Mouse (Mus musculus) embryo, embryonic 11 days (tissue): Measurements from ENCODE around the gene Garem2.
A peak's percentile ranks its signal among the peaks of the same experiment; 100 is the strongest.
"Not testable (repeated sequence)": the region's sequence is repeated elsewhere in the genome, so short reads cannot be mapped to it uniquely, and the experiment has no call there.

Experiments used
- DNase-seq: peaks from one replicate; pipeline ENCODE4 v3.0.0-alpha.2; 2015

Garem2 gene

DNA sequence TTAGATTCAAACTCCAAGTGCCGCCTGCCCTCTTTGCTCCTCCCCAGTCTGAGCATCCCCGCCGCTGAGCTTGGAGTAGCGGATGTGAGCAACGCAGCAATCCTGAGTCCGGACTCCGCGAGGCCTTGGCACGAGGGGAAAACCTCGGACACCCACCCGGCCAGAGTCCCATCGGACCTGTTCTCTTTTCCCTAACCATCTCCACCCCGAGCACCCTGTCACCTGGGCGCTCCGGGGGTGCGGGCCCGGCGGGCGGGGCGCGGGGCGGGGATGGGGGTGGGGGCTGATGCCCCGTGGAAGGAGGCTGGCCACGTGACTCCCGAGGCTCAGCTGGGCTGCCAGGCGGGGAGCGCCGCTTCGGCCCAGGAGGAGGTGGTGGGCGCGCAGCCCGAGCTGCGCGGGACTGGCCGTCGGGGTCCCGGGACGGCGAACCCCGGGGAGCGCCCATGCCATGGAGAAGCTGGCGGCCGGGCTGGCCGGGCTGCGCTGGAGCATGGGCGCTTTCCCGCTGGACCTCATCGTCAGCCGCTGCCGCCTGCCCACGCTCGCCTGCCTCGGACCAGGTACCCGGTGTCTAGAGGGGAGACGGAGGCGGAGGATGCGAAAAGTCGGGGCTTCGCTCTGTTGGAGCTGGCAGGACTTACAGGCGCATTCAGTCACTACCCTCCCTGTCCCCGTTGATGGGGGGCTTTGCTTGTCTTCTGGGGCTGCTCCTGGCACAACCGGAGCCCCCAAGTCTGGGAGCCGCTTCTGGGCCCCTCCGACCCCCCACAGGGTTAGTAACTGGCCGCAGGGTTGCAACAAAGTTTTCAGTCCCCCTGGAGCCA lies at the start of gene Garem2:
Gene Garem2, plus strand, starts transcription at position 321 of the 827 bp plus-strand sequence.
- DNase-seq, result peak; percentile 73

DNA sequence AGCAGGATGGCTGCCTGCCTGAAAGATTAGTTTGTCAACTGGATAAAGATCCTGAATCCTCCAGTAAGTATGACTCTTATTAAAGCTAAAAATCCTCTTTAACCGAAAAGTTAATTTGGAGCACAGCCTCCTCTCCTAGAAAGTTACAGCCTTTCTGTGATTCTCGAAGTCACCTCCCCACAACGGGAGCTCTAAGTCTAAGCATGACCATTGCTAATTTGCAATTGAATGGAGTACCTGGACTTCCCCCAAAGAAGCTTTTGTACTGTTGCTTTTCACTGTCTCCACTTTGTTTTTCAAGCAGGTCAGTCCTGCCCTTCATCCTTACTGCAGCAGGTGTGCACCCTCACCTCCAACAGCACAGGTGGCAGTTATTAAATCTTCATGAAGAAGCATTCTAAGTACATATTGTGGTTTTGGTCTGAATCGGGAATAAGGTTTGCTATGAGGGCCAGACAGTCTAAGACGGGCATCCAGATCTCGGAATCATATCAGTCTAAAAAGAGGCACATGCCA lies 46.7 kb upstream of the Garem2 start:
- no peak for DNase-seq

DNA sequence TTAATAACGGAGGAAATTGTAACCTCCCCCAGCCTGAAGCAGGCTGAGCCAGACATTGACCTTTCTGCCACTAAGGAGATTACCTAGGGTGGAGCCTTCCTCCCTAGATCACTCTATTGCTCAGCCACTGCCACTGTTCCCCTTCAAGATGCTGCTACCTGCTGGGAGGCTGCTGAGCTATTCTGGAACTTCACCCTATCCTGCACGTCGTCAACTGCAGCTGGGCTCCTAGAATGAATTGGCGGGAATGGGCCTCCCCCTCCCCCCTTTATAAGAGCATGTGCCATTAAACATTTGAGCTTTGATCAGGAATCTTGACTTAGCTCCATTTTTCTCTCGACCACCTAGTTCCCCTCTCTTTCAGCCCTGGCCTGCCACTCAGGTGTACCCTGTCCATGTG lies 45.4 kb upstream of the Garem2 start:
- not testable (repeated sequence) for DNase-seq

DNA sequence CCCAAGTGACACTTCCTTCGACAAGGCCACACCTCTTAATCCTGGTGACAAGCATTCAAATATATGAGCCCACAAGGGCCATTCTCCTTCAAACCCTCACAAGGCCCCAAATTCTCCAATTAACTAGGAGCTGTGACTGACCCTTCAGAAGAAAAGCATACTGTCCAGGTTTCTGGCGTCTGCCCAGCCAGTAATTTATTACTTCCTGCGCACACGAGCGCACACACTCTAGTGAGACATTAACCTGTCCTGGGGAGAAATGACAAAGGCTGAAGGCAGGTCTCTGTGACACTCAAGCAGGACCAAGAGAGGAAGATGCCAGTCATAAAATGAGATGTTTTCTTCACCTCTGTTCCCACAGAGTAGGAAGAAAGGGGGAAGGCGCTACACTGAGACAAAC lies 37.2 kb upstream of the Garem2 start:
- no peak for DNase-seq

DNA sequence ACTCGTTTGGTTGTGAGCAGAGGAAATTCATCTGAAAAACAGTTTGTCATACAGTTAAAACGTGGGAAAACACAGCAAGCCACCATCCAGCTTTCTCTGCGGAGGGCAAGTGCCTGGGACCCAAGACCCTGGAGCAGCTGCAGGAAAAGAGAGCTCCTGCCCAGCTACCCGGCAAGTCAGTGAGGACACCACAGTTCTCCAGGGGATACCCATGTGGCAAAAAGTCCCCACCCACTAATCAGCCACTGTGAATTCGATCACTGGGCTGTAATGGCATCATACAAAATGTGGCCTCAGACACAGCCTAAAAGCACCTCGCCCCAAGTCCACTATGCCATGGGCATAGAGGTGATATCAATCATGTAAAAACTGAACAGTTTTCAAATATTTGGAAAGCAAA lies 33.3 kb upstream of the Garem2 start:
- DNase-seq, result no peak

DNA sequence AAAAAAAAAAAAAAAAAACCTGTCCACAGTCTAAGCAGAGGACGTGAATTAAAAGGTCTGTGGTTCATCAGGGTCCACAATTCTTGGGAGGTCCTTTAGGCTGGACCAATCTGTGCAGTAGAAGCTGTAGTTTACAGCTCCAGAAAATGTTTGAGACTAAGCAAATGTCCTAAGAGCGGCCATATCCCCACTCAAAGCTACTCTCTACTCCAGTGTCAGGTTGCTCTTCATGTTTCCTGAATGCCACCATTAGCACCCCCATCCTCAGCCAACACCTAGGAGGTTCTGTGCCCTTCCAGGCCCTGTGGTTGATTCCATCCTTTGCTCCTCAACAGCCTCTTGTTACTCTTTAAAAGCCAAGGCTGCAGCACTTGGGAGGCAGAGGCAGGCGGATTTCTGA lies 32.6 kb upstream of the Garem2 start:
- DNase-seq, result no peak

DNA sequence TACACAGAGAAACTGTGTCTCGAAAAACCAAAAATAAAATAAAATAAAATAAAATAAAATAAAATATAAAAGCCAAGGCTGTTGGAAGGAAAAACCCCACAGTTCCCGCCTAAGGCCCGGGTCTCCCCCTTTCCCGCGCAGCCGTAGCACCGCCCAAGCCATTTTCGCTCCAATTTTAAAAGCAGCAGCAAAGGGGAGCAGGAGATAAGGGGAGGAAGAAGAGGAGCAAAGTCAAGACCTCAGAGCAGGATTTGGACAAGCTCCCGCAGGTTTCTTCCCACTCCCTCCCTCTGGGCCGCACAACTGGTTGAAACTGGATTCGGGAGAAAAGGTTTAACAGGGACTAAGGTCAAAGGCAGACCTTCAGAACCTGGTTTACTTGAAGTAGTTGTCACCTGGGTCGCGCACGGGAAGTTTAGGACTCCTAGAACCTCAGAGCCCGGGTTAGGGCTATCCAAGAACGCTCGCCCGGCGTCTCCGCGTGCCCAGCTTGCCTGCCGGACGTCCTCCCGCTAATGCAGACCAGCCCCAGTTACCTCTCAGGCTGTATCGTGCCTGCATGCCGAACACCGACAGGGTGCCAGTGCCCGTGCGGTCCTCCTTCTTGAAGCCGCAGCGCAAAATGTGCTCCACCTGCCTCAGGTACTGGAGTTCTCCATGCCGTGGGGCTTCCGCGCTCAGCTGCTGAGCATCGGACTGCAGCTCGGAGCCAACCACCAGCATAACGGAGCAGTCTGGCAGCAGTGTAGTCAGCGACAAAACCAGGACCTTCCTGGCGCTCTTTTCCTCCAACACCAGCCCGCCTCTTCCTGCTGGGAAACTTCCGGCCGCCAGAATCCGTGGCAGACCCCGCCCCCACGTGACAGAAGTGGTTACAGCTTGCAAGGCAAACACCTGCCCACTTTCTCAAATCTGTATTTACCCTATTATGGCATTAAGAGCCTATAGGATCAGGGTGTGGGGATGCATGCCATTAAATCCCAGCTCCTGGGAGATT lies 31.8 kb upstream of the Garem2 start, which contains the start of gene Tyms:
Gene Tyms, minus strand, starts transcription at position 793 of the 997 bp plus-strand sequence.
- peak; percentile 93 for DNase-seq

DNA sequence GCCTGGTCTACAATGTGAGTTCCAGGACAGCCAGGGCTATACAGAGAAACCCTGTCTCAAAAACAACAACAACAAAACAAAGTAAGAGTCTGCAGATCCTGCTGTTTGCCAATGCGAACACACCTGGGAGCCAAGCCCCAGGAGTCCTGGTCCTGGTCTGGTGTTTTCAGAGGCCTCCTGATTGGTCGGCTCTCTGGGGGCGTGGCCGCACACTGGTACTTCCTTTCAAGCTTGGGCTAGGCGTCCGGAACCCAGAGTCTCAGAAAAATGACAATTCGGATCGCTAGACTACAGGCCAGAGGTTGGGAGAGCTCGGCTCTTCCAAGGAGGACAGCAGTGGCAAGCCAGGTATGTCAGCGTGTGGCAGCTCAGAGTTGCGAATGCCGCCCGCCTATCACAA lies 12.3 kb upstream of the Garem2 start:
- no peak for DNase-seq

DNA sequence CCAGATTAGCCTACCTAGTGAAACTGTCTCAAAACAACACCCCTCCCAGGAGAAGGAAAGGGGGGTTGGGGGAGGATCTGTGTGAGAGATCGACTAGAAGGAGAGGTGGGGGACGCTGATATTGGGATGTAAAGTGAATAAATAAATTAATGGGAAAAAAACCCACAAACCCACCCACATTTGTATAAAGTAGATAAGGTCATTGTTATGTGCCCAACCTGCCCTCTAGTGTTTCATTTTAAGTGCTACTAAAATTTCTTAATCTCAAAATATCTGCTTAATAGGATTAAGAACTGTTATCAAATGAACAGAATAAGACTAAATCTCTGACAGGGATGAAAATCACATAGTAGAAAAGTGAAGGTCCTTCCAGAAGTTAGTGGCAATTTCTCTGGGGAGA lies 10.6 kb upstream of the Garem2 start:
- no peak for DNase-seq

DNA sequence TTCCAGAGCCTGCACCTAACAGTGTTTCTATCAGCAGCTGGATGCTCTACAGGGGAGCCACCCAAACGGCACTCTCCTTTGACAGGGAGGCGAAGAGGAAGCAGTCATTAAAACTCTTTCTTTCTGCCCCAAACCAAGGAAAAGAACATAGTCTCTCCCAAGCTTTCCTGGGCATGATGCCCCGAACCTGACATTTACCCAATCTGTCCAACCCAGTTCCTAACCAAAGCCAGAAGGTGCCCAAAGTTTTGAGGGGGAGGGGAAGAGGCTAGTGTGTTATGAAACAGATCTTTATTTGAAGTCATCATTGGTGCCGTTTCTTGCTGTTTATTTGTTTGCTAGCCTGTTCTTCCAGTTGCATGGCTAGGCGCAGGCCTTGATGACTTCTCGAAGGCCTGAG lies 9.2 kb upstream of the Garem2 start:
- DNase-seq, result no peak

DNA sequence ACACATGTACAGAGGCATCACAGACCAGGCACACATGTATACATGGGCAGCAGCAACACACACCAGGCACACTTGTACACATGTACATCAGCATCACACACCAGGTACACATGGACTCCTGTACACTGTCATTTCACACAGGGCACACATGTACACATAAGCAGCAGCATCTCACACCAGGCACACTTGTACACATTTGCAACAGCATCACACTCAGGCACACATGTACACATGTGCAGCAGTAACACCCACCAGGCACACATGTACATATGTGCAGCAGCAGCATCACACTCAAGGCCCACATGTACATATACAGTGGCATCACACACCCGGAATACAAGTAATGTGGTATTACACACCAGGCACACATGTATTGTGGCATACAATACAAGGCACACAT lies 6.7 kb upstream of the Garem2 start:
- DNase-seq, result no peak

DNA sequence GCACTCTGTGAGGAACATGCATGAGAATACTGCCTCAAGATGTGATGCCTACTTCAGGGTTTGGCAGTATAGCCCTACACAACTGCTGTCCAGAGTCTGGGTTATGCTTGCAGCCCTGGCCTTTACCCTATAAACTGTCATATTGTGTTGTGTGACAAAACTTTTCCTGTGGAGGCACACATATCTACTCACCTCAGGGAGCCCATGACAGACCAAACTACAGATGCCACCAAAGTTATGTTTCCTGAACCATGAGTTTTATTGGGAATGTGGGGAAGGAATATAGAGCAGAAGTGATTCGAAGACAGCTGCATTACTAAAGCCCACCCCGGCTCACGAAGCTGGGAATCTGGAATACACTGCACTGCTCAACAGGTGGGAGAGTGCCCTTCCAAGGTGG lies 1.6 kb upstream of the Garem2 start:
- DNase-seq, result no peak

DNA sequence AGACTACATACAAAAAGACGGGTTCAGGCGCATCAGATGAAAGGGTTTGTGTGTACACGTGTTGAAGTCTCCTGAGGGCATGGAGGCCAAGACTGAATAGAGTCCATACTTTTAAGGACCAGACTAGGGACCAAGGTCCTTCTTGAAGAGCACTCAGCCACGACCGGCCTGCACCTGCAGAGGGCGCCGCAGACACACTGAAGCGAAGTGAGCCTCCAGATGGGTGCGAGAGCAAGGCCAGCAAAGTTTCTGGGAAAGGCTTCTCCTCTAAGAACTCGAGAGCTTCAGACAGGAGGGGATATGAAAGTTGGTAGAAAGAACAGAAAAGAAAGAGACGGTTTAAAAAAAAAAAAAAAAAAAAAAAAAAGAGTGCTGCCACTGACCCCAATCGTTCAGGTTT lies 622 bp upstream of the Garem2 start:
- peak; percentile 84 for DNase-seq

DNA sequence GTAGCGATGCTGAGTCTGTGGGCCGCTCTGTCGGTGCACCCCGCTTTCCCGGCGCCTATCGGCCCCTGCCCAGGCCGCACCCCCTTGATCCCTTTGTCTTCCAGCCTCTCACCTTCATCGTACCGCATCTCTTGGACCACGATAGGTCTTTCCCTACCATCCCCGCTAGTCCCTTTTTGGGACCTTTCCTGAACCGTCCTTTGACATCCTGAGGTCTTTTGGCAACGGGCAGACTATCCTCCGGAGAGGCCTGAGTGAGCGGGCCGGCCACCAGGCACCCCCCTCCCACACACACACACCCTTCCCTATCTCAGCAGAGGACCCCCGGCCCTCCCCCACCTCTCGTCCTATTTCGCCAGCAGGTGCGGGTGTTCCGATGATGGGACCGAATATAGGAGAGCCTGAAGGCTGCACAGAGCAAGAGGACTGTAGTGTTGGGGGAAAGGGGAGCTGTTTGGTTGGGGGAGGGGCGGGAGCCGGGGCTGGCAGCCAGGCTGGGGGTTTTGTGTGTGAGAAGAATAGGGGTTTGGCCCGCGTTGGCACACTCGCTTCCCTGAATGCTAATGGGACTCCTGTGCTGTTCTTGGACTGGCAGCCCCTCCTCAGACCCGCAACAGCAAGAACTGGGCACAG lies 823 bp downstream of the Garem2 start, which contains the start of gene 3110082J24Rik:
Gene 3110082J24Rik, minus strand, starts transcription at position 419 of the 633 bp plus-strand sequence.
- peak; percentile 40 for DNase-seq

DNA sequence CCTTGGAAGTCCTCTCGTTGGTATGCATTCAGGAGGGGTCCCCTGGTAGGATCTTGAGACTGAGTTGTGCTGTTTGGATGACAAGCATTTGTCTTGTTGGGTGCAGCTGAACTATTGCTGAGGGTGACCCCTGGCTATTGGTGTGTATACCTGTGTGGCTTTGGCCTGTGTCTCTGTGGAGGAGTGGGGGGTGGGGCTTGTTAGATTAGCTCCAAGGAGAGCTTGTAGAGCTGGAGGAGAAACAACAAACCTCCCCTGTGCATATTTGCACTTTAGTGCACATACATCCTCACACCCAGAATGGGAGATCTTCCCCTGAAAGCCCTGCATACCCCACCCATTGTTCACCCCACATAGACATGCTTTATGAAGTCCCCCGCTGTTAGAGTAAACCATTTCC lies 1.8 kb downstream of the Garem2 start:
- DNase-seq, result no peak

DNA sequence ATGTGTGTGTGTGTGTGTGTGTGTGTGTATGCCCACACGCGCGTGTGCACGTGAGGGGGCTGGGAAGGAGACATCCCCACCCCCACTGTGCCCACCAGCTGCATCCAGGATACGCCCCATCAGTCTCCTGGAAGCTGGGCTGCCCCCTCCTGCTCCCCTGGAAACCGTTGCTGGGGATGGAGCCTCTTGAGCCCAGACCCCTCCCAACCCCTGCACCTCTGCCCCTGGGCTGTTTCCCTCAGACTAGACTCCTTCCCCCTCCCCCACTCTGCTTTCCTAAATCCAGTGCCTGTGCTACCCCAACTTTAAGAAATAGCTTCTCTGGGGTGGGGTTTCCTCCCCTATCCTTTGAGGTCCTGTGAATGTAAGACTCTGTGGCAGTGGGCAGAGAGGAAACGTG lies 2.2 kb downstream of the Garem2 start:
- peak; percentile 80 for DNase-seq

DNA sequence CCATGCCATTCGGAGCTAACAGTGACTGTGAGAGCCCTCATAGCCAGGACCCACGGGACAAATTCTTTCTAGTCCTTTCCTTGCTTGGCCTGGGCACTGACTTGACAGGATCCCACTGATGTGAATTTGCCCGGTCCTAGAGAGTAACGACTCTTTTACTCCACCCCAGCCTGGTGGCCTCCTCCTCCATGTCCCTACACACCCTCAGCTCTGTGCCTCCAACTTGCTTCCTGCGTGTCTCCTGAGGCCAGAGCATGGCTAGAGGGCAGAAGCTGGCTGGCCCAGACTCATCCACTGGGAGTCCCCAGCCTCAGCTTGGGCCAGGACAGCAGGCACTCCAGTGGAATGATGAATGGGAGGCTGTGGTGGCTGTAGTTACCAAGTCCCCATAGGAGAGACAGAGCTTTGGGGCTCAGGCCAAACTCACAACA lies 2.7 kb downstream of the Garem2 start:
- DNase-seq, result peak; percentile 44

DNA sequence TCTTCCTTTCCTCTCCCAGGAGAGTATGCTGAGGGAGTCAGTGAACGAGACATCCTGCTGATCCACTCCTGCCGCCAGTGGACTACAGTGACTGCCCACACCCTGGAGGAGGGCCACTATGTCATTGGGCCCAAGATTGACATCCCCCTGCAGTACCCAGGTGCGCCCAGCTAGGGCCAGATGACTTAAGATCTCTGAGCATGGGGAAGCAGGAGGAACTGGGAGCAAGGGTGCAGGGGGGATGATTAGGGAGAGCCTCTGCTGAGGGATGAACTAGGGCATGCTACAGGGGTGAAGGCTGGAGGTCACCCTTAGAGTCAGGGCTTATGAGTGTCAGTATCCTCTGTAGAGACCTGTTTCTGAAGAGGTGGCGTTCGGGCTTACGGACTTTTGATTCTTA lies 3.3 kb downstream of the Garem2 start:
- no peak for DNase-seq

DNA sequence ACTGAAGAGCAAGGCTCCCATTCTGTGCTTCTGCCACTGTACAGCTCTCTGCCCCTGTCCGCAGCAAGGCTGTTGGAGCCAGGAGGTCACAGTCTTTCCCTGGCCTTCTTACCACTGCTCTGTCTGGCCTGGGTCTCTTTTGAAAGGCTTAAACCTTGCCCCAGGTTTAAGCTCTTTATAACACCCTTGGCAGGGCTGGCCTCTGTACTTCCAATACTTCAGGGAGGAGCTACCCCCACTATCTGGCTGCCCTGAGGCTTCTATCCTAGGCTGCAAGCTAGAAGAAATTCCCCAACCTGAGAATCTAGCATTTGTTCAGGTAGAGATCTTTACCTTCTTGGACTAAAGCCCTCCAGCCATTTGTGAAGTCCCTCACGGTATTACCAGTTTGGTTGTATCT lies 4.9 kb downstream of the Garem2 start:
- DNase-seq, result no peak

DNA sequence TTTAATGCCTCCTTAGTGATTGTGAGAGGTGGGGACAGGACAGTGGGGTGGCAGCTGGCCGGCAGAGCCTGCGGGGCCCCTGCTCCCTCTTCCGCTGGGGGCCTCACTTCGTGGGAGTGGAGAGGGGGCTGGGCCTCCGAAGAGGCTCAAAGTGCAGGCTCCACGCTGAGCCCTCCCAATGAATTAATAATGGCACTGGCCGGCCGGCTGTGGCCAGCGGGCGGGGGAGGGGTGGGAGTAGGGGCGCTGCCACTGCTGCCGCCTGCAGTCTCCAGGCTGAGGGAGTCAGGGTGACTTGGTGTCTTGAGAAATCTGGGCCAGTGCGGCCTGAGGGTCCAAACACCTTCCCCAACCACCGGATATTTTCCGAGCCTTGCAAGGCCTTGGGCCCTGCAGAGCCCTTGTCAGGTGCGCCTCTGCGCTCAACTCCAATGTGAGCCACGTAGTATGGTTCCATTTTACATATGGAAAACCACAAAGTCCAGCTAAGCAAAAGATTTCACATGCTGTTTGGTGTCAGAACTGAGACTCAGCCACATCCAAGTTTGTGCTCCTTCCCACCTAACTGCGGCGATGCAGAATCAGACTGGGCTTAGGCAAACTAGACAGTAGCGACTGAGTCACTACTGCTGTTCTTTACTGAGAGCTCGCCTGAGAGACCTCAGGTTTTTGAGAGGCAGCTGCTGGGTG lies 5.6 kb downstream of the Garem2 start:
- DNase-seq, result peak; percentile 74

DNA sequence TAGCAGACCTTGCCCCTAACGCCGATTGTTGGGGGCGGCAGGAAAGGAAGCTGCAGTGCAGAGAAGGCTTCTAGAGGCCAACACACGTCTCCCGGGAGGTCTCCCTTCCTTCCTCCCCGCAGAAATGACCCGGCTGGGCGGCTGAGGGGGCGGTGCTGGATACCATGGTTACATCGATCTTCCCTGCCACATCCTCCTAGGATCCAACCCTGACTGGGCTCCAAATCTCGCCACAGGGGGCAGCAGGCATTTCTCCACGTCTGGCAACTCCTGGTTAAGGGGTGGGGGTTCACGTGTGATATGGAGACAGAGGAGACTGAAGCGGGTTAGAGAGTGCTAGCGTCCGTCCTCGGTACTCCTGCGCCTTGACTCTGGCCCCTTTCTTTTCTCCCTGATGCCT lies 6.2 kb downstream of the Garem2 start:
- peak; percentile 86 for DNase-seq

DNA sequence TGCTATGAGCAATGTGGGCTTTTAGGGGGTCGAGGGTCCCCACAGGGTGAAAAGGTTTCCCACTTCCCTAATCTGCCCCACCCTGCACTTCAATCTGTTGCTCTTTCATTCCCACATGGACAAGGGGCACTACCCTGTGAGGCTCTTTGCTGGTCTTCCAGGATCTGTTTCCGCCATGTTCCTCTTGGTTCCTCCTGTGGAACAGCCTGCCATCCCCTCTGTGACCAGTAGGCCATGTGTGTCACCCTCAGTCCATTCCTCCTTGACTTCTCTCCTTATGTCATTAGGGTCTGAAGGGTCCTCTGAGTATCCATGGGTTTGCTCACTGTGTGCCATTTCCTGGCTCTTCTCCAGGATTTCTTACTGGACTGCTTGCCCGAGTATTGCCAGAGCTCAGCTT lies 6.8 kb downstream of the Garem2 start:
- DNase-seq, result no peak
